Mouse (Mus musculus): ENCODE measurements around the gene Gm1604a. TPM values are rescaled to one million over a fixed set of nuclear protein-coding genes. Genes with fewer than 3 reads are reported as not detected.
"Not testable (repeated sequence)": the region's sequence is repeated elsewhere in the genome, so short reads cannot be mapped to it uniquely, and the experiment has no call there.

The Gm1604a gene
- polyA plus RNA-seq (2014; fragmentation: Nextera tagmentation; extraction: Ambion mirVana), result not detected in 2 replicates

GRCm38 (mm10) chr17:7025257-7025656, at the start of gene Gm1604a:
TSS of gene Gm1604a (plus strand) at chr17:7025568.
- H3K27me3 ChIP-seq (ENCODE audit: control insufficient read depth, insufficient read depth, low read length); H3K4me3 ChIP-seq (ENCODE audit: low read depth, low read length); H3K4me1 ChIP-seq (ENCODE audit: control insufficient read depth, insufficient read depth, low read length); H3K9me3 ChIP-seq (ENCODE audit: control insufficient read depth, low read length); H3K9ac ChIP-seq (ENCODE audit: low read length); H3K36me3 ChIP-seq (ENCODE audit: control insufficient read depth, insufficient read depth, low read length); DNase-seq (ENCODE audit: low spot score); H3K4me2 ChIP-seq (ENCODE audit: low read depth, severe bottlenecking); H3K27ac ChIP-seq (replicated peaks; ENCODE audit: low read depth, low read length): not testable (repeated sequence)
- WGBS, result 10% methylated on average over 6 of the region's 14 CpGs
- peak; percentile 51; the same call in 1 of the 2 replicates for ATAC-seq (ENCODE audit: insufficient number of reproducible peaks, low FRiP score, low TSS enrichment, low read depth)

- peak within 1 kb of the TSS; percentile 73 for H3K9ac ChIP-seq (ENCODE audit: low read length)
- ATAC-seq (ENCODE audit: insufficient number of reproducible peaks, low FRiP score, low TSS enrichment, low read depth), result peak; percentile 99
- not testable (repeated sequence) for H3K36me3 ChIP-seq (ENCODE audit: control insufficient read depth, insufficient read depth, low read length); H3K27ac ChIP-seq (replicated peaks; ENCODE audit: low read depth, low read length); H3K9me3 ChIP-seq (ENCODE audit: control insufficient read depth, low read length); H3K4me1 ChIP-seq (ENCODE audit: control insufficient read depth, insufficient read depth, low read length); H3K27me3 ChIP-seq (ENCODE audit: control insufficient read depth, insufficient read depth, low read length)
- peak within 1 kb of the TSS; percentile 42 for H3K4me2 ChIP-seq (ENCODE audit: low read depth, severe bottlenecking)
- H3K4me3 ChIP-seq (ENCODE audit: low read depth, low read length), result peak within 1 kb of the TSS; percentile 42
- WGBS, result under 1% methylated on average over 50 of the region's 68 CpGs
- peak; percentile 51 for DNase-seq (ENCODE audit: low spot score)
Observed at GRCm38 (mm10) chr17:6978287-6979248, 46.8 kb upstream of the Gm1604a start, which contains the start of gene Gm49721. TSS of gene Gm49721 (plus strand) at chr17:6978904.

- H3K4me3 ChIP-seq (ENCODE audit: low read depth, low read length), result peak overlapping the region; percentile 42
- not testable (repeated sequence) for H3K9ac ChIP-seq (ENCODE audit: low read length); DNase-seq (ENCODE audit: low spot score); H3K9me3 ChIP-seq (ENCODE audit: control insufficient read depth, low read length); H3K27me3 ChIP-seq (ENCODE audit: control insufficient read depth, insufficient read depth, low read length); H3K36me3 ChIP-seq (ENCODE audit: control insufficient read depth, insufficient read depth, low read length); H3K4me1 ChIP-seq (ENCODE audit: control insufficient read depth, insufficient read depth, low read length); H3K27ac ChIP-seq (replicated peaks; ENCODE audit: low read depth, low read length); ATAC-seq (ENCODE audit: insufficient number of reproducible peaks, low FRiP score, low TSS enrichment, low read depth)
- WGBS, result 25% methylated on average over 5 of the region's 5 CpGs
- H3K4me2 ChIP-seq (ENCODE audit: low read depth, severe bottlenecking), result peak overlapping the region; percentile 32
Observed at GRCm38 (mm10) chr17:6979380-6979779, 46.0 kb upstream of the Gm1604a start.

- not testable (repeated sequence) for H3K4me3 ChIP-seq (ENCODE audit: low read depth, low read length); H3K4me2 ChIP-seq (ENCODE audit: low read depth, severe bottlenecking); ATAC-seq (ENCODE audit: insufficient number of reproducible peaks, low FRiP score, low TSS enrichment, low read depth); H3K27me3 ChIP-seq (ENCODE audit: control insufficient read depth, insufficient read depth, low read length); H3K4me1 ChIP-seq (ENCODE audit: control insufficient read depth, insufficient read depth, low read length); H3K9ac ChIP-seq (ENCODE audit: low read length); H3K27ac ChIP-seq (replicated peaks; ENCODE audit: low read depth, low read length); H3K36me3 ChIP-seq (ENCODE audit: control insufficient read depth, insufficient read depth, low read length); H3K9me3 ChIP-seq (ENCODE audit: control insufficient read depth, low read length); DNase-seq (ENCODE audit: low spot score)
- 85% methylated on average over 5 of the region's 8 CpGs for WGBS
Observed at GRCm38 (mm10) chr17:6980144-6980543, 45.2 kb upstream of the Gm1604a start.

DNA sequence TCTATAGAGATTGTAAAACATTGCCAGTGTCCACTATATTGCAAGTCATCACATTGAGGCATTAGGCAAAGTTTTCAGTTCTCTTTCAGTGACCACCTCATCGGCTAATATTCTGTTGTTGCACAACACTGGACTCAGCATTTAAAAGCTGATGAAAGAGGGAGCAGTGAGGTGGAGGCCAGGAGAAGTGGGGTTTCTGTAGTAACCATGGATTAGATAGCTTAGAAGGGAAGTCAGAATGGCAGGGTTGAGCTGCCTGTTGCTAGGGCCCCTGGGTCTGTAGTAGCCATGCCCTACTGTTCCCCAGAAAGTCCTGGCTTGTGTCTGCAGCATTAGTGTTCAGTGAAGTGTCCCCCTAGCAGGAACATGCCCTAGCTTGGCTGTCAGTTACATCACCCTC, 39.2 kb upstream of the Gm1604a start:
- not testable (repeated sequence) for ATAC-seq (ENCODE audit: insufficient number of reproducible peaks, low FRiP score, low TSS enrichment, low read depth); H3K9ac ChIP-seq (ENCODE audit: low read length); H3K4me1 ChIP-seq (ENCODE audit: control insufficient read depth, insufficient read depth, low read length); H3K36me3 ChIP-seq (ENCODE audit: control insufficient read depth, insufficient read depth, low read length); H3K4me3 ChIP-seq (ENCODE audit: low read depth, low read length); H3K27ac ChIP-seq (replicated peaks; ENCODE audit: low read depth, low read length); H3K4me2 ChIP-seq (ENCODE audit: low read depth, severe bottlenecking); DNase-seq (ENCODE audit: low spot score); H3K9me3 ChIP-seq (ENCODE audit: control insufficient read depth, low read length); H3K27me3 ChIP-seq (ENCODE audit: control insufficient read depth, insufficient read depth, low read length)
- WGBS, result 96% methylated on average over 1 of the region's 1 CpGs

- H3K27ac ChIP-seq (replicated peaks; ENCODE audit: low read depth, low read length); H3K9me3 ChIP-seq (ENCODE audit: control insufficient read depth, low read length); ATAC-seq (ENCODE audit: insufficient number of reproducible peaks, low FRiP score, low TSS enrichment, low read depth); H3K4me3 ChIP-seq (ENCODE audit: low read depth, low read length); H3K36me3 ChIP-seq (ENCODE audit: control insufficient read depth, insufficient read depth, low read length); H3K4me2 ChIP-seq (ENCODE audit: low read depth, severe bottlenecking); H3K9ac ChIP-seq (ENCODE audit: low read length); DNase-seq (ENCODE audit: low spot score); H3K4me1 ChIP-seq (ENCODE audit: control insufficient read depth, insufficient read depth, low read length); H3K27me3 ChIP-seq (ENCODE audit: control insufficient read depth, insufficient read depth, low read length): not testable (repeated sequence)
- WGBS, result no CpG with 5 or more reads among the region's 6 CpGs
Observed at GRCm38 (mm10) chr17:6995504-6995903, 29.9 kb upstream of the Gm1604a start.

GRCm38 (mm10) chr17:6996826-6997225, 28.5 kb upstream of the Gm1604a start:
- not testable (repeated sequence) for H3K9ac ChIP-seq (ENCODE audit: low read length); H3K4me2 ChIP-seq (ENCODE audit: low read depth, severe bottlenecking); H3K9me3 ChIP-seq (ENCODE audit: control insufficient read depth, low read length); ATAC-seq (ENCODE audit: insufficient number of reproducible peaks, low FRiP score, low TSS enrichment, low read depth); H3K36me3 ChIP-seq (ENCODE audit: control insufficient read depth, insufficient read depth, low read length); DNase-seq (ENCODE audit: low spot score); H3K4me3 ChIP-seq (ENCODE audit: low read depth, low read length); H3K27me3 ChIP-seq (ENCODE audit: control insufficient read depth, insufficient read depth, low read length); H3K4me1 ChIP-seq (ENCODE audit: control insufficient read depth, insufficient read depth, low read length); H3K27ac ChIP-seq (replicated peaks; ENCODE audit: low read depth, low read length)
- 90% methylated on average over 8 of the region's 8 CpGs for whole genome bisulfite sequencing

- not testable (repeated sequence) for H3K9me3 ChIP-seq (ENCODE audit: control insufficient read depth, low read length); ATAC-seq (ENCODE audit: insufficient number of reproducible peaks, low FRiP score, low TSS enrichment, low read depth); H3K27ac ChIP-seq (replicated peaks; ENCODE audit: low read depth, low read length); H3K9ac ChIP-seq (ENCODE audit: low read length); H3K4me3 ChIP-seq (ENCODE audit: low read depth, low read length); H3K4me1 ChIP-seq (ENCODE audit: control insufficient read depth, insufficient read depth, low read length); H3K36me3 ChIP-seq (ENCODE audit: control insufficient read depth, insufficient read depth, low read length); H3K27me3 ChIP-seq (ENCODE audit: control insufficient read depth, insufficient read depth, low read length); DNase-seq (ENCODE audit: low spot score); H3K4me2 ChIP-seq (ENCODE audit: low read depth, severe bottlenecking)
- WGBS, result 43% methylated on average over 1 of the region's 7 CpGs
Observed at GRCm38 (mm10) chr17:6997778-6998490, 27.4 kb upstream of the Gm1604a start.

All from limb, embryonic 11.5 days (tissue).